Mouse (Mus musculus): Measurements from ENCODE around the gene Hnf1b. TPM values are rescaled to one million over a fixed set of nuclear protein-coding genes. Genes with fewer than 3 reads are reported as not detected.

Hnf1b gene
- total and polyA plus RNA-seq, 3 experiments: 0.11 to 3.0 (median 0.42) TPM

DNA sequence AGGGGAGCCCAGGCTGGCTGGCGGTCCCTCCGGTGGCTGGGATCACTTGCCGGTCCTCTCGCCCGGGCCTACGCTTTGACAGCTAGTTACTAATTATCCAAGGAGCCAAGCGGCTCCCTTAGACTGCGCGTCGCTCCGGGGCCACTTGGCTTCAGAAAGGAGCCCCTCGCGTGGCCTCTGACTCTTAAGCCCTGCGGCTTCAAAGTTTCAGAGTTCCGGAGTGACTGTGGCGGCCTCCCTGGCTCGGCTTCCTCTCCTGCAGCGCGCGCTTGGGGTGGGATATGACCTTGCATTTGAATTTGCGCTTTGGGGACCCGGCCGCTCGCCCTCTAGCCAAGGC lies 2.1 kb downstream of the Hnf1b start:
- Histone ChIP-seq H3K27ac (ENCODE audit: insufficient read depth, low read depth) (no peak overlapping the region), H3K9ac (ENCODE audit: insufficient read depth, low read depth) (no peak overlapping the region), H3K4me2 (ENCODE audit: insufficient read depth, low read depth, poor library complexity, severe bottlenecking) (no peak overlapping the region), H3K79me2 (replicated peaks; ENCODE audit: control insufficient read depth, extremely low read depth, insufficient read depth, poor library complexity, severe bottlenecking) (no peaks in the 10 kb centered on the region), H3K27me3 (replicated peaks) (no peaks in the 10 kb centered on the region), H3K9me3 (replicated peaks; ENCODE audit: low read length) (peaks cover 19% of the 10 kb centered on the region), H3K4me3 (replicated peaks in 1 of 3; ENCODE audit: low read depth in 2 of 3, low read length in 2 of 3, poor library complexity in 1 of 3) (no peak overlapping the region), H3K36me3 (replicated peaks in 1 of 2; ENCODE audit: control insufficient read depth in 1 of 2, insufficient read depth in 1 of 2, low read length in 1 of 2) (no peaks in the 10 kb centered on the region), H3K4me1 (ENCODE audit: control insufficient read depth in 1 of 2, insufficient read depth in 2 of 2) (peaks cover 4 to 18% of the 10 kb centered on the region in 2 experiments)
- in situ Hi-C loops (cut with MboI; ENCODE audit: low pct_ligation_motif_present, low pct_unique_long_range_greater_than_20kb, low sequenced_read_pairs) (no loop called here), dilution Hi-C loops (cut with MboI; ENCODE audit: extremely low pct_ligation_motif_present, extremely low pct_unique_long_range_greater_than_20kb, low sequenced_read_pairs) (no loop called here)
- no peak for DNase-seq (ENCODE audit: extremely low read depth)
- no peak for TF ChIP-seq IRF4 (IDR thresholded peaks at IDR 0.05; ENCODE audit: low read depth, low read length)
- TF ChIP-seq RCOR1 (conservative IDR thresholded peaks at IDR 0.05; ENCODE audit: low read depth, low read length): no peak
- no peak for TF ChIP-seq USF2 (conservative IDR thresholded peaks at IDR 0.05; ENCODE audit: low read depth, low read length)
- TF ChIP-seq MAZ (IDR thresholded peaks at IDR 0.05; ENCODE audit: low read depth, low read length): no peak
- no peak for TF ChIP-seq NELFE (IDR thresholded peaks at IDR 0.05; ENCODE audit: low read depth, low read length)
- TF ChIP-seq KAT2A (IDR thresholded peaks at IDR 0.05; ENCODE audit: insufficient replicate concordance, low read length): no peak
- no peak for TF ChIP-seq MAX (IDR thresholded peaks at IDR 0.05; ENCODE audit: low read length)
- TF ChIP-seq EP300 (IDR thresholded peaks at IDR 0.05; ENCODE audit: low read length): no peak
- no peak for TF ChIP-seq JUN (IDR thresholded peaks at IDR 0.05; ENCODE audit: insufficient read depth, low read depth, low read length)
- no peak for TF ChIP-seq TBP (conservative IDR thresholded peaks at IDR 0.05; ENCODE audit: low read depth, low read length)

DNA sequence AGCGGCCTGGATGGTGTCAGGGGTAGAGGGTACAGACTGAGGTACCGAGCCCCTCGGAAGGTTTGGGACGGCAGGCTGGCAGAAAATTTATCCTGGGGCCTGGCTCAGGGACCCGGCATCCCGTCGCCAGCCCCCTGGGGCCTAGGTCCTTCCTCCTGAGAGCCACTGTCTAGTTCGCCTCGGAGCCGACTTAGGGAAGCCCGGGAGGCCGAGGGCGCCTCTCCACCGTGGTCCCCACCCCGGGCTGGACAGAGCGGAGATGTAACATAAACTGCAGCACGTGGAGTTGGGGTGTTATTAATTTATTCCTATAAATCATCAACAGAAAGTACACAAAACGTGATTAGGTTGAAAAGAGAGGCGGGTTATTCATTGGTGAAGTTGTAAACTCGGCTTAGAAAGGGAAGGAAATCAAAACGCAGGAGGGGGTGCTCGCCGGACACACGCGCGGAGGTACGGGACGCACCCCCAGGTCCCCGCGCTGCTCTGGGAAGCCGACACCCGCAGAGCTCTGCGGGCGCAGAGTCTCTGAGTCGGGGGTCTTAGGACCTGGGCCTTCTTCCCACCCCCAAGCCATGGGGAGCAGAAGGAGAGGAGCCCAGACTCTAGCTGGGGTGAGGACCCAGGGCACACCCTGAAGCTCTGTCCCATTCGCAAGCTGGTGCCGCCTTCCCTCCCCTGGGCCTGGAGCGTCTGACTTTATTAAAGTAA lies 2.8 kb downstream of the Hnf1b start:
- Histone ChIP-seq H3K27ac (ENCODE audit: insufficient read depth, low read depth) (no peak overlapping the region), H3K4me2 (ENCODE audit: insufficient read depth, low read depth, poor library complexity, severe bottlenecking) (no peak overlapping the region), H3K4me1 (ENCODE audit: control insufficient read depth in 1 of 2, insufficient read depth in 2 of 2) (peaks cover 4 to 18% of the 10 kb centered on the region in 2 experiments), H3K27me3 (replicated peaks) (no peaks in the 10 kb centered on the region), H3K36me3 (replicated peaks in 1 of 2; ENCODE audit: control insufficient read depth in 1 of 2, insufficient read depth in 1 of 2, low read length in 1 of 2) (no peaks in the 10 kb centered on the region), H3K4me3 (replicated peaks in 1 of 3; ENCODE audit: low read depth in 2 of 3, low read length in 2 of 3, poor library complexity in 1 of 3) (no peak overlapping the region), H3K9me3 (replicated peaks; ENCODE audit: low read length) (peaks cover 19% of the 10 kb centered on the region), H3K79me2 (replicated peaks; ENCODE audit: control insufficient read depth, extremely low read depth, insufficient read depth, poor library complexity, severe bottlenecking) (no peaks in the 10 kb centered on the region), H3K9ac (ENCODE audit: insufficient read depth, low read depth) (no peak overlapping the region)
- TF ChIP-seq MAZ (IDR thresholded peaks at IDR 0.05; ENCODE audit: low read depth, low read length) (no peak), JUND (conservative IDR thresholded peaks at IDR 0.05; ENCODE audit: low read depth, low read length) (no peak), GABPA (IDR thresholded peaks at IDR 0.05; ENCODE audit: insufficient replicate concordance, low read depth, low read length) (no peak)
- DNase-seq (ENCODE audit: extremely low read depth): no peak
- in situ Hi-C loops (cut with MboI; ENCODE audit: low pct_ligation_motif_present, low pct_unique_long_range_greater_than_20kb, low sequenced_read_pairs): no loop called here
- dilution Hi-C loops (cut with MboI; ENCODE audit: extremely low pct_ligation_motif_present, extremely low pct_unique_long_range_greater_than_20kb, low sequenced_read_pairs): no loop called here

DNA sequence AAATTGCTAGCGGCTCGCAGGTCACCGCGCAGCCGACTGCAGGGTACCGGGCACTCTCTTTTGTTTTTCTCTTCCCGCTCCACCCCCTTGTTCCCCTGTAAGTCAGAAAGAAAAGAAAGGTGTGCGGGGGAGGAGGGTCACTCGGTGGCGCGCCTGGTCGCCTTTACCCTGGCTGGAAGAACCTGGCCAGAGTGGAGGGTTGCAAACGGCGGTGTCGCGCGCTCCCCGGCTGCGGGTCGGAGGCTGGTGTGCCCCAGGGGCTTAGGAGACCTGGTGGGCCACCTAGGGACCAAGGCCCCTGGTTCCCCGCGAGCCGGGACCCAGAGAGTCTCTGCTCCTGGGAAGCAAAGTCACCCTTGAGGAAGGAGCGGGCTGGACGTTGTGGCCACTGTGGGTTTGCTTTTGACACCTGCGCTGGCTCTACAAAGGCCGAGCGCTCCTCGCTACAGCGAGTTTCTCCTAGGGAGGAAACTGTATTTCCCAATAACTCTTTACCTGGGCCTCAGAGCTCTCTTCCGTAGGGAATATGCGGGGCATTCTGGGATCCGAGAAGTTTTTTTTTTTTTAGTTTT lies 3.4 kb downstream of the Hnf1b start:
- Histone ChIP-seq H3K9me3 (replicated peaks; ENCODE audit: low read length) (peaks cover 19% of the 10 kb centered on the region), H3K4me3 (replicated peaks in 1 of 3; ENCODE audit: low read depth in 2 of 3, low read length in 2 of 3, poor library complexity in 1 of 3) (no peak overlapping the region), H3K4me2 (ENCODE audit: insufficient read depth, low read depth, poor library complexity, severe bottlenecking) (no peak overlapping the region), H3K27me3 (replicated peaks) (no peaks in the 10 kb centered on the region), H3K9ac (ENCODE audit: insufficient read depth, low read depth) (no peak overlapping the region), H3K27ac (ENCODE audit: insufficient read depth, low read depth) (no peak overlapping the region), H3K36me3 (replicated peaks in 1 of 2; ENCODE audit: control insufficient read depth in 1 of 2, insufficient read depth in 1 of 2, low read length in 1 of 2) (no peaks in the 10 kb centered on the region), H3K79me2 (replicated peaks; ENCODE audit: control insufficient read depth, extremely low read depth, insufficient read depth, poor library complexity, severe bottlenecking) (no peaks in the 10 kb centered on the region), H3K4me1 (ENCODE audit: control insufficient read depth in 1 of 2, insufficient read depth in 2 of 2) (peaks cover 4 to 18% of the 10 kb centered on the region in 2 experiments)
- dilution Hi-C loops (cut with MboI; ENCODE audit: extremely low pct_ligation_motif_present, extremely low pct_unique_long_range_greater_than_20kb, low sequenced_read_pairs): no loop called here
- no peak for DNase-seq (ENCODE audit: extremely low read depth)
- no peak for TF ChIP-seq RAD21 (IDR thresholded peaks at IDR 0.05; ENCODE audit: low read depth, low read length)
- in situ Hi-C loops (cut with MboI; ENCODE audit: low pct_ligation_motif_present, low pct_unique_long_range_greater_than_20kb, low sequenced_read_pairs): no loop called here
